In genomic region chr3:100906916-100907315, GRCm38 (mm10) we compare ENCODE assay signal across 10 mouse cellular contexts. TPM values are rescaled to one million over a fixed set of nuclear protein-coding genes. Genes with fewer than 3 reads are reported as not detected.
DNase-seq lines count a peak whose midpoint lies in the region; ATAC-seq lines count a peak whose summit lies in the region.
"Had no signal": no experiment of that assay in that cellular context is flagged by ENCODE, and none has a peak within 500 bp of the region (broad histone marks: within the 10 kb centered on the region; RNA-seq: fewer than 3 reads in every experiment).

No protein-coding gene starts in this region.

- H3K27me3 ChIP-seq in kidney, embryonic 16.5 days (ENCODE audit: insufficient read depth, low read length) = no peaks in the 10 kb centered on the region

- H3K9ac ChIP-seq in kidney, embryonic 16.5 days (replicated peaks; ENCODE audit: low read length) = no peak overlapping the region

- WGBS in kidney, embryonic 16.5 days = 29% methylated on average over 3 of the region's 3 CpGs

- peaks cover 6% of the 10 kb centered on the region; the same call in 1 of the 2 replicates for H3K4me1 ChIP-seq in kidney, embryonic 16.5 days (ENCODE audit: insufficient read depth, low read length)

- no peak overlapping the region for H3K4me2 ChIP-seq in kidney, embryonic 16.5 days (replicated peaks; ENCODE audit: low read depth, low read length)

- intact Hi-C loops in left cerebral cortex, postnatal 25 days (cut with DNase I) = loop anchor here (2.0 kb wide), 1 partner anchor 138 kb away; no protein-coding TSS in a partner anchor

- no peak for ATAC-seq in kidney, embryonic 16.5 days (ENCODE audit: low FRiP score, low TSS enrichment)
- ATAC-seq: midbrain, embryonic 16.5 days had no signal

- H3K9me3 ChIP-seq in kidney, embryonic 16.5 days (ENCODE audit: low read length) = no peaks in the 10 kb centered on the region
- H3K9me3 ChIP-seq: limb, embryonic 10.5 days had no signal

- H3K36me3 ChIP-seq in kidney, embryonic 16.5 days (ENCODE audit: insufficient read depth, low read length) = no peaks in the 10 kb centered on the region
- H3K36me3 ChIP-seq: limb, embryonic 10.5 days had no signal

- H3K27ac ChIP-seq in kidney, embryonic 16.5 days (ENCODE audit: low read length) = no peak overlapping the region
- H3K27ac ChIP-seq: limb, embryonic 10.5 days had no signal

- DNase-seq in adrenal gland, adult (ENCODE audit: inconsistent age in 2 of 2, low spot score in 1 of 2) = peak; percentile 35 to 73
- no peak for DNase-seq in adrenal gland, adult 8-10 months
- DNase-seq in kidney, adult 18-20 months = peak; percentile 25
- DNase-seq in 416B (ENCODE audit: low read depth) = peak; percentile 68
- peak; percentile 35 for DNase-seq in brain, adult 2 months (ENCODE audit: low read depth, low spot score)
- no peak for DNase-seq in left cerebral cortex, postnatal 25 days (ENCODE audit: low spot score in 2 of 2)
- no peak for DNase-seq in left cerebral cortex, adult 8-10 months (ENCODE audit: low spot score in 2 of 2)

- H3K4me3 ChIP-seq in kidney, embryonic 16.5 days (ENCODE audit: low read length) = no peak overlapping the region
- H3K4me3 ChIP-seq: limb, embryonic 10.5 days had no signal

RNA-seq across cellular contexts. Expression of gene Trim45, which starts 15.1 kb away (rescaled TPM):
- 1 to 10 TPM; 4.6 to 5.4 (median 5.2) TPM for total RNA-seq in adrenal gland, adult 8-10 months (2022)
- 7.0 and 7.7 TPM in 2 replicates for polyA plus RNA-seq in kidney, embryonic 16.5 days (2015; fragmentation: Nextera tagmentation; extraction: Ambion mirVana)
- total RNA-seq in left cerebral cortex, postnatal 25 days (2021) = 1 to 10 TPM; 9.1 to 9.2 TPM
- 10 to 100 TPM; 10.4 to 15.0 (median 11.7) TPM for total RNA-seq in left cerebral cortex, adult 8-10 months (2022)

Comparison
In these comparisons a context has a peak if more than half of its experiments do, and no peak if none do; other contexts are left out.
1. DNase-seq: peak in adrenal gland, adult (2 of 2), kidney, adult 18-20 months (single experiment), 416B (single experiment) and brain, adult 2 months (single experiment); none in adrenal gland, adult 8-10 months (single experiment), left cerebral cortex, postnatal 25 days (0 of 2) and left cerebral cortex, adult 8-10 months (0 of 2).